Mouse (Mus musculus): ENCODE results near the gene Dnah8.

Dnah8 gene

DNA sequence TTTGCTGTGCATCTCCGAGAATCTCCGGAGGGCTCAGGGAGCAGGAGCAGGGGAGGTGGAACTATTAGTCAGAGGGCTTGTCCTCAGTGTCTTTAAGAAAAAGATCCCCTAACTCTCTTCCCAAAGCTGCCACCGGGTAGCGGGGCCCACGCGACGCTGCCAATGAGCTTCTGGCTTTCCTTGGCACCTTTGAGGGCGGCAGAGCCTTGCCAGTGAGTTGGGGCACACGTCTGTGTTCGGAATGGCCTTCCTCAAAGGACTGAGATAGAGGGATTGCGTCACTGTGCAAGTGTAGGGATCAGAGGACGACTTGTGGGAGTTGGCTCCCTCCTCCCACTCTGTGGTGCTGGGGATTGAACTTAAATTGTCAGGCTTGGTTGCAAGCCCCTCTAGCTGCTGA lies 125.2 kb downstream of the Dnah8 start:
- no peak for DNase-seq (ENCODE audit: low spot score)

DNA sequence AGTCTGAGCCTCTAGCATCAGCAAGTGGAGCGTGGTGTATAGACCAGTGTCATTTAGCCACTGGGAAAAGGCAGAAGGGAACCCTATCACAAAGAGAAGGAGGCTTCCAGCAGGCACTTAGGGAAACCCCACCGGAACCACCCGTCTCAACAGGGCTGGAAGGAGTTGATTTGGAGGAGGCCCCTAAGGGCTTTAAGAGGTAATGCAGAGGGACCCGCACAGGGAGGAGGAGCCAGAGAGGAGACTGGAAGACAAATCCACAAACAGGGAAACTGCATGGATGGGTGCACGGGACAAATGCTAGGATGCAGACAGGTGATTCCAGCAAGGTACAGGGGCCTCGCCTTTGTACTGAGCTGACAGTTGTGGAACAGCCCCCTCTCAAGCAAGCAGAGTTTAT lies 126.1 kb downstream of the Dnah8 start:
- no peak for DNase-seq (ENCODE audit: low spot score)

- no peak for DNase-seq (ENCODE audit: low spot score)
Measured at GRCm38 (mm10) chr17:30752370-30752818, 128.2 kb downstream of the Dnah8 start.

- no peak for DNase-seq (ENCODE audit: low spot score)
Measured at GRCm38 (mm10) chr17:30753201-30753600, 129.0 kb downstream of the Dnah8 start.

DNA sequence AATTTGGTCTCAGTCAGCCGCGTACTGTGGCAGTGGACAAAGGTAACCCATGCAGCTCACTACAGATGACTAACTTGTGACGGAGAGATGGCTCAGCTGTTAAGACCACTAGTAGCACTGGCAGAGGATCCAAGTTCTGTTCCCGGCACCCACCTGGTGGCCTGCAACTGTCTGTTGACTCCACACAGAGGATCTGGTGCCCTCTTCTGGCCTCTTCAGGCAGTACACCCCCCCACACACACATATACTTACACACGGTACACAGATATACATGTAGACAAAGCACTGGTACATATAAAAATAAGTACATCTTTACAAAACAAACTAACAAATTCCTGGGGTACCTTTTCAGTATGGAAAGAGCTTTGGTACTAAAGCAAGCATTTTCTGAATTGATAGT lies 132.6 kb downstream of the Dnah8 start:
- no peak for DNase-seq (ENCODE audit: low spot score)

- no peak for DNase-seq (ENCODE audit: low spot score)
Measured at GRCm38 (mm10) chr17:30760307-30760706, 136.2 kb downstream of the Dnah8 start.

GRCm38 (mm10) chr17:30764276-30764675 lies 140.1 kb downstream of the Dnah8 start:
- no peak for DNase-seq (ENCODE audit: low spot score)

DNA sequence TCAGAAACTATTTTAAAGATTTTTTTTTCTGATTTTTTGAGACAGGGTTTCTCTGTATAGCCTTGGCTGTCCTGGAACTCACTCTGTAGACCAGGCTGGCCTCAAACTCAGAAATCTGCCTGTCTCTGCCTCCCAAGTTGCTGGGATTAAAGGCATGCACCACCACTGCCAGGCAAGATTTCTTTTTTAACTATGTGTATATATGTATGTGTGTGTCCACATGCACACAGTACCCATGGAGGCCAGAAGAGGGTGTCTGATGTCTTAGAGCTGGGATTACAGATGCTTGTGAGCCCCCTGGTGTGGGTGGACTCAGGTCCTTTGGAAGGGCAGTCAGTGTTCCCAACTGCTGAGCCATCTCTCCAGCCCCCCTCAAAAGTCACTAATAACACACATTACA lies 150.3 kb downstream of the Dnah8 start:
- no peak for DNase-seq (ENCODE audit: low spot score)

GRCm38 (mm10) chr17:30775096-30775495 lies 150.9 kb downstream of the Dnah8 start:
- no peak for DNase-seq (ENCODE audit: low spot score)

GRCm38 (mm10) chr17:30781046-30781445 lies 156.9 kb downstream of the Dnah8 start:
- no peak for DNase-seq (ENCODE audit: low spot score)

DNA sequence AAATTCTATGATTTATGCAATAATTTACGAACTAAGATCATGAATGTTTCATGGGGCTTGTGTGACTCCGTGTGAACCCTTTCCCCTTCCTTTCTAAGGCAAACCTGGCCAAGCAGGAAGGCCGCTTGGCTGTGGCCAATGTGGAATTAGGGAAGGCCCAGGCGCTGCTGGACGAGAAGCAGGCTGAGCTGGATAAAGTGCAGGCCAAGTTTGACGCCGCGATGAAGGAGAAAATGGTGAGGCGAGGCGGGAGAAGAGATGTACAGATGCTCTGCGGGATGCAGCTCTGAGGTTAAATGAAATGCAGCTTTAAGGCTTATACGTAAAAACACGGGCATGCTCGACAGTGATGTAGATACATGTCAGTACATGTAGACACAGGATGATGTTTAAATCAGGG lies 158.1 kb downstream of the Dnah8 start:
- no peak for DNase-seq (ENCODE audit: low spot score)

DNA sequence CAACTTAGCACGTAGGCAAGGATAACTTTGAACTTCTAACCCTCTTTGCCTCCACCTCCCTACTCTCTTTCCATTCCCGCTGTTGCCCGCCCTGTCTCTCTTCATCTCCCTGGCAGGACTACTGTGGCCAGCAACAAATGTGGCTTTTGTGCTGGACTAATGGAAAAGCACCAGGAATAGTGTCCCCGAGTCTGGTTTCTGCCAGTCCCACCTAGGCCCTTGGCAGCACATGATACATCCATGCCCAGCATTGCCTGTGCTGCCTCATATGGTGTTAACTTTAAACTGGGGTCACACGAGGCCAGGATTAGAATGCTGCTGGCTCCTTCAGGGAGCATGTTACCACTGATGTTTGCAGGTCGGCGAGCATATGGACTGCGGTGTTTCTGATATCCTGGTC lies 164.2 kb downstream of the Dnah8 start:
- no peak for DNase-seq (ENCODE audit: low spot score)

DNA sequence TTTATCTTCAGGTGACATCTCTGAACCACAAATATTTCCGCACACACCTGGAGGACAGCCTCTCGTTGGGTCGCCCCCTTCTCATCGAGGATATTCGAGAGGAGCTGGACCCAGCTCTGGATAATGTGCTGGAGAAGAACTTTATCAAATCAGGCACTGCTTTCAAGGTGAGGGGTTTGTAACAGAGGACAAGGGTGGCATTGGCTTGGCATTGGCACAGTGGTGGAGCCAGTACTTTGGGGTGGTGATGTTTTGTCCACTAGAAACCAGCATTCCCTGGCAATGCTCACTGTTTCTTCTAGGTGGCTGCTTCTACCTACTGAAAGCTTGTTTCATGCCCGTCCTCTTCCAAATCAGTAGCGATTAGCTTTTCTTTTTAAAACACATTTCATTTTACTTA lies 166.7 kb downstream of the Dnah8 start:
- DNase-seq (ENCODE audit: low spot score), result no peak

GRCm38 (mm10) chr17:30792396-30792795 lies 168.2 kb downstream of the Dnah8 start:
- DNase-seq (ENCODE audit: low spot score), result no peak

DNA sequence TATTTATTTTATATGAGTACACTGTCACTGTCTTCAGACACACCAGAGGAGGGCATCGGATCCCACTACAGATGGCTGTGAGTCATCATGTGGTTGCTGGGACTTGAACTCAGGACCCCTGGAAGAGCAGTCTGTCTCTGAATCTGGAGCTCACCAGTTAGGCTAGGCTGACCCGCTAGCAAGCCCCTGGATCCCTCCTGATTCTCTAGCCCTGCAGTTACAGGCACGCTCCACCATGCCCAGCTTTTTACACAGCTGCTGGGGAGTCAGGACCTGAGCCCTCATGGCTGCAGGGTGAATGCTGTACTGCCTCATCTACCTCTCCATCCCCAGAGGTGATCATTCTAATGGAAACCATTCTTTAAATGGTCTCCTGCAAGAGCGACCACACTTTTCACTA lies 172.5 kb downstream of the Dnah8 start:
- DNase-seq (ENCODE audit: low spot score), result no peak

GRCm38 (mm10) chr17:30800261-30800985 lies 176.3 kb downstream of the Dnah8 start:
- DNase-seq (ENCODE audit: low spot score), result no peak

- no peak for DNase-seq (ENCODE audit: low spot score)
Measured at GRCm38 (mm10) chr17:30803668-30804067, 179.5 kb downstream of the Dnah8 start.

DNA sequence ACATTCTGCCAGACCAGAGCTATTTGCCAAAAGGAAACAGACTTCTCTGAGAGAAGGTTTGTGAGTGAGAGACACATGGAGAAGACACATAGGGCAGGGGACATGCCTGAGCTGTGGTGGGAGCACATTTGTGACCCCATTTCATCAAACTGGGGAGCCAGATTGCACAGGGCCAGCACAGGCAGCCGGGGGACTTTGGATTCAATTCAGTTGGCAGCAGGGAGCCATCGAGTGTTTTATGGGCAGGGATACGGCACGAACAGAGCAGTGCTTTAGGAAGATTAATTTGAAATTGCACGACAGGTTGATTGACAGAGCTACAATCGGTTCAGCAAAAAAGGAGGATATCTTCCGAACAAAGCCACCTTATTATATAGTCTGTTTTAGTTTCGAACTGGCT lies 180.8 kb downstream of the Dnah8 start:
- DNase-seq (ENCODE audit: low spot score), result no peak

GRCm38 (mm10) chr17:30805511-30806059 lies 181.4 kb downstream of the Dnah8 start:
- DNase-seq (ENCODE audit: low spot score), result peak; percentile 71

- DNase-seq (ENCODE audit: low spot score), result no peak
Measured at GRCm38 (mm10) chr17:30808866-30809660, 184.9 kb downstream of the Dnah8 start.

- no peak for DNase-seq (ENCODE audit: low spot score)
Measured at GRCm38 (mm10) chr17:30809926-30810660, 185.9 kb downstream of the Dnah8 start.

GRCm38 (mm10) chr17:30818543-30818942 lies 194.4 kb downstream of the Dnah8 start:
- no peak for DNase-seq (ENCODE audit: low spot score)

All from testis, postnatal 14 days (tissue).